Mouse (Mus musculus): ENCODE measurements around the gene Ubr2. TPM values are rescaled to one million over a fixed set of nuclear protein-coding genes. Genes with fewer than 3 reads are reported as not detected.

Ubr2 gene
- polyA plus RNA-seq, 1 experiment, result 39.3 TPM

GRCm38 (mm10) chr17:46958045-46958444 is 52.3 kb downstream of the Ubr2 start:
- H3K9ac ChIP-seq (ENCODE audit: low read depth, poor library complexity, severe bottlenecking), result no peak overlapping the region
- TF ChIP-seq CTCF (IDR thresholded peaks at IDR 0.05; ENCODE audit: low read depth, low read length) (no peak), POLR2A (IDR thresholded peaks at IDR 0.05; ENCODE audit: insufficient read depth, low read length) (no peak), EP300 (IDR thresholded peaks at IDR 0.05; ENCODE audit: insufficient read depth, low read depth, low read length) (no peak)

GRCm38 (mm10) chr17:46946276-46946675 is 64.1 kb downstream of the Ubr2 start:
- Histone ChIP-seq H3K4me3 (ENCODE audit: low read depth, low read length) (no peak overlapping the region), H3K36me3 (ENCODE audit: control insufficient read depth, insufficient read depth, low read length, poor library complexity, severe bottlenecking) (peaks cover 15% of the 10 kb centered on the region), H3K27me3 (ENCODE audit: control insufficient read depth, insufficient read depth, low read length, poor library complexity, severe bottlenecking) (no peaks in the 10 kb centered on the region), H3K27ac (ENCODE audit: insufficient read depth, low read length) (no peak overlapping the region), H3K9ac (ENCODE audit: low read depth, poor library complexity, severe bottlenecking) (no peak overlapping the region), H3K4me1 (ENCODE audit: control insufficient read depth, insufficient read depth, low read length) (no peaks in the 10 kb centered on the region), H3K9me3 (replicated peaks; ENCODE audit: control insufficient read depth, insufficient read depth, low read length, poor library complexity, severe bottlenecking) (no peaks in the 10 kb centered on the region)
- TF ChIP-seq POLR2A (IDR thresholded peaks at IDR 0.05; ENCODE audit: insufficient read depth, low read length) (no peak), CTCF (IDR thresholded peaks at IDR 0.05; ENCODE audit: low read depth, low read length) (no peak), EP300 (IDR thresholded peaks at IDR 0.05; ENCODE audit: insufficient read depth, low read depth, low read length) (no peak)

More at GRCm38 (mm10) chr17:46958045-46958444, 52.3 kb downstream of the Ubr2 start:
- Histone ChIP-seq H3K27me3 (ENCODE audit: control insufficient read depth, insufficient read depth, low read length, poor library complexity, severe bottlenecking) (no peaks in the 10 kb centered on the region), H3K36me3 (ENCODE audit: control insufficient read depth, insufficient read depth, low read length, poor library complexity, severe bottlenecking) (peaks cover 39% of the 10 kb centered on the region), H3K27ac (ENCODE audit: insufficient read depth, low read length) (no peak overlapping the region), H3K4me3 (ENCODE audit: low read depth, low read length) (no peak overlapping the region), H3K9me3 (replicated peaks; ENCODE audit: control insufficient read depth, insufficient read depth, low read length, poor library complexity, severe bottlenecking) (no peaks in the 10 kb centered on the region), H3K4me1 (ENCODE audit: control insufficient read depth, insufficient read depth, low read length) (no peaks in the 10 kb centered on the region)

GRCm38 (mm10) chr17:46942421-46942820 is 67.9 kb downstream of the Ubr2 start:
- Histone ChIP-seq H3K4me3 (ENCODE audit: low read depth, low read length) (no peak overlapping the region), H3K36me3 (ENCODE audit: control insufficient read depth, insufficient read depth, low read length, poor library complexity, severe bottlenecking) (peaks cover 16% of the 10 kb centered on the region)

GRCm38 (mm10) chr17:46940461-46940860 is 69.9 kb downstream of the Ubr2 start:
- Histone ChIP-seq H3K4me3 (ENCODE audit: low read depth, low read length) (no peak overlapping the region), H3K36me3 (ENCODE audit: control insufficient read depth, insufficient read depth, low read length, poor library complexity, severe bottlenecking) (peaks cover 16% of the 10 kb centered on the region), H3K27ac (ENCODE audit: insufficient read depth, low read length) (no peak overlapping the region), H3K27me3 (ENCODE audit: control insufficient read depth, insufficient read depth, low read length, poor library complexity, severe bottlenecking) (no peaks in the 10 kb centered on the region), H3K9me3 (replicated peaks; ENCODE audit: control insufficient read depth, insufficient read depth, low read length, poor library complexity, severe bottlenecking) (no peaks in the 10 kb centered on the region), H3K4me1 (ENCODE audit: control insufficient read depth, insufficient read depth, low read length) (no peaks in the 10 kb centered on the region), H3K9ac (ENCODE audit: low read depth, poor library complexity, severe bottlenecking) (no peak overlapping the region)
- no peak for TF ChIP-seq EP300 (IDR thresholded peaks at IDR 0.05; ENCODE audit: insufficient read depth, low read depth, low read length)
- TF ChIP-seq POLR2A (IDR thresholded peaks at IDR 0.05; ENCODE audit: insufficient read depth, low read length), result no peak
- no peak for TF ChIP-seq CTCF (IDR thresholded peaks at IDR 0.05; ENCODE audit: low read depth, low read length)

More at GRCm38 (mm10) chr17:46942421-46942820, 67.9 kb downstream of the Ubr2 start:
- TF ChIP-seq POLR2A (IDR thresholded peaks at IDR 0.05; ENCODE audit: insufficient read depth, low read length) (no peak), CTCF (IDR thresholded peaks at IDR 0.05; ENCODE audit: low read depth, low read length) (no peak), EP300 (IDR thresholded peaks at IDR 0.05; ENCODE audit: insufficient read depth, low read depth, low read length) (no peak)
- Histone ChIP-seq H3K27me3 (ENCODE audit: control insufficient read depth, insufficient read depth, low read length, poor library complexity, severe bottlenecking) (no peaks in the 10 kb centered on the region), H3K9ac (ENCODE audit: low read depth, poor library complexity, severe bottlenecking) (no peak overlapping the region), H3K27ac (ENCODE audit: insufficient read depth, low read length) (no peak overlapping the region), H3K4me1 (ENCODE audit: control insufficient read depth, insufficient read depth, low read length) (no peaks in the 10 kb centered on the region), H3K9me3 (replicated peaks; ENCODE audit: control insufficient read depth, insufficient read depth, low read length, poor library complexity, severe bottlenecking) (no peaks in the 10 kb centered on the region)

- Histone ChIP-seq H3K4me1 (ENCODE audit: control insufficient read depth, insufficient read depth, low read length) (peaks cover 2% of the 10 kb centered on the region), H3K9me3 (replicated peaks; ENCODE audit: control insufficient read depth, insufficient read depth, low read length, poor library complexity, severe bottlenecking) (no peaks in the 10 kb centered on the region), H3K4me3 (ENCODE audit: low read depth, low read length) (no peak overlapping the region), H3K27ac (ENCODE audit: insufficient read depth, low read length) (no peak overlapping the region), H3K9ac (ENCODE audit: low read depth, poor library complexity, severe bottlenecking) (no peak overlapping the region), H3K27me3 (ENCODE audit: control insufficient read depth, insufficient read depth, low read length, poor library complexity, severe bottlenecking) (no peaks in the 10 kb centered on the region), H3K36me3 (ENCODE audit: control insufficient read depth, insufficient read depth, low read length, poor library complexity, severe bottlenecking) (peaks cover 17% of the 10 kb centered on the region)
- peak; percentile 88 for TF ChIP-seq CTCF (IDR thresholded peaks at IDR 0.05; ENCODE audit: low read depth, low read length)
- no peak for TF ChIP-seq EP300 (IDR thresholded peaks at IDR 0.05; ENCODE audit: insufficient read depth, low read depth, low read length)
- TF ChIP-seq POLR2A (IDR thresholded peaks at IDR 0.05; ENCODE audit: insufficient read depth, low read length), result no peak
Observed at GRCm38 (mm10) chr17:46933557-46934348, 76.6 kb downstream of the Ubr2 start.

GRCm38 (mm10) chr17:46932961-46933360 is 77.4 kb downstream of the Ubr2 start:
- Histone ChIP-seq H3K9me3 (replicated peaks; ENCODE audit: control insufficient read depth, insufficient read depth, low read length, poor library complexity, severe bottlenecking) (no peaks in the 10 kb centered on the region), H3K9ac (ENCODE audit: low read depth, poor library complexity, severe bottlenecking) (no peak overlapping the region), H3K36me3 (ENCODE audit: control insufficient read depth, insufficient read depth, low read length, poor library complexity, severe bottlenecking) (peaks cover 16% of the 10 kb centered on the region), H3K4me3 (ENCODE audit: low read depth, low read length) (no peak overlapping the region), H3K27ac (ENCODE audit: insufficient read depth, low read length) (no peak overlapping the region), H3K27me3 (ENCODE audit: control insufficient read depth, insufficient read depth, low read length, poor library complexity, severe bottlenecking) (no peaks in the 10 kb centered on the region), H3K4me1 (ENCODE audit: control insufficient read depth, insufficient read depth, low read length) (peaks cover 5% of the 10 kb centered on the region)
- no peak for TF ChIP-seq EP300 (IDR thresholded peaks at IDR 0.05; ENCODE audit: insufficient read depth, low read depth, low read length)
- TF ChIP-seq CTCF (IDR thresholded peaks at IDR 0.05; ENCODE audit: low read depth, low read length), result no peak
- TF ChIP-seq POLR2A (IDR thresholded peaks at IDR 0.05; ENCODE audit: insufficient read depth, low read length), result no peak
